Mouse (Mus musculus) testis, adult 2 months (tissue): ENCODE data around the gene Gm21312. TPM values are rescaled to one million over a fixed set of nuclear protein-coding genes. Genes with fewer than 3 reads are reported as not detected.
"Not testable (repeated sequence)": the region's sequence is repeated elsewhere in the genome, so short reads cannot be mapped to it uniquely, and the experiment has no call there.

Source experiments
- H3K27ac ChIP-seq: fragments of 200-500 bp; 2 replicates; pipeline ENCODE4 v1.5.1; 2012; ENCODE audit warnings: low read depth, low read length; ENCODE audit not compliant: control insufficient read depth, insufficient read depth
- H3K27me3 ChIP-seq: fragments of 200-500 bp; 2 replicates; pipeline ENCODE4 v1.6.1; 2012; ENCODE audit warnings: mild to moderate bottlenecking, low read length, moderate library complexity; ENCODE audit not compliant: control insufficient read depth, insufficient read depth
- H3K36me3 ChIP-seq: fragments of 200-500 bp; 2 replicates; pipeline ENCODE4 v1.6.1; 2012; ENCODE audit warnings: mild to moderate bottlenecking, low read length; ENCODE audit not compliant: control insufficient read depth, insufficient read depth
- H3K4me1 ChIP-seq: fragments of 200-500 bp; 2 replicates; pipeline ENCODE4 v1.6.1; 2012; ENCODE audit warnings: low read length; ENCODE audit not compliant: control insufficient read depth, insufficient read depth
- H3K4me3 ChIP-seq: fragments of 200-500 bp; 2 replicates; pipeline ENCODE4 v1.5.1; 2012; ENCODE audit warnings: low read depth, mild to moderate bottlenecking, low read length, moderate library complexity, mixed read lengths; ENCODE audit not compliant: control insufficient read depth
- CTCF ChIP-seq: fragments of 200-500 bp; IDR thresholded peaks from 2 replicates; pipeline ENCODE4 v1.5.1; 2012; ENCODE audit warnings: low read depth, mild to moderate bottlenecking, inconsistent platforms, low read length, moderate library complexity; ENCODE audit not compliant: control insufficient read depth, insufficient read depth, insufficient replicate concordance
- POLR2A ChIP-seq: fragments of 200-500 bp; IDR thresholded peaks from 2 replicates; pipeline ENCODE4 v1.6.1; 2012; ENCODE audit warnings: low read depth, mild to moderate bottlenecking, inconsistent platforms, low read length, moderate library complexity; ENCODE audit not compliant: control insufficient read depth
- polyA plus RNA-seq: library from polyadenylated mRNA; depleted of rRNA; stranded (reverse); fragments of >200 nt; gene quantifications from 2 replicates; pipeline ENCODE4 v1.2.3, GENCODE M21; 2012; rRNA removed

The Gm21312 gene
- not detected in 2 replicates for polyA plus RNA-seq

GRCm38 (mm10) chr10:104176724-104177123 lies at the start of gene Gm21312:
Gm21312 (plus strand) TSS chr10:104177024.
- not testable (repeated sequence) for H3K36me3 ChIP-seq, H3K27ac ChIP-seq, H3K4me3 ChIP-seq, H3K27me3 ChIP-seq, H3K4me1 ChIP-seq

DNA sequence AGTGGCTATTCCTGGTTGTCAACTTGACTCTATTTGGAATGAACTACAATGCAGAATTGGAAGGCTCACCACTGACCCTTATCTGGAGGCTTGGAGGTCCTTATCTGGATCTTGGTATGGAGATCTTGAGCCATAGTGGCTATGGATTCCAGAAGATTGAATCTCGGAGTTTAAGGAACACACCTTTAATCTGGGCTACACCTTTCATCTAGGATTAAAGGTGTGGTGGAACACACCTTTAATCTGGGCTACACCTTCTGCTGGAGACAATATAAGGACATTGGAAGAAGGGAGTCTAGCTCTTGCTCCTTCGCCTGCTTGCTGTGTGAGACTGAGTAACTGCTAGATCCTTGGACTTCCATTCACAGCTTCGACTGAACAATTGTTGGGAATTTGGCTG lies 34.1 kb upstream of the Gm21312 start, which contains the start of gene Gm21293:
TSS of gene Gm21293 (plus strand) at position 301 of the 400 bp plus-strand sequence.
- not testable (repeated sequence) for H3K27ac ChIP-seq, H3K36me3 ChIP-seq, H3K27me3 ChIP-seq, H3K4me3 ChIP-seq, H3K4me1 ChIP-seq

GRCm38 (mm10) chr10:104151197-104151596 lies 25.6 kb upstream of the Gm21312 start, which contains the start of gene Gm6763:
Gm6763 (plus strand) TSS chr10:104151497.
- H3K27me3 ChIP-seq, H3K4me3 ChIP-seq, H3K36me3 ChIP-seq, H3K27ac ChIP-seq, H3K4me1 ChIP-seq: not testable (repeated sequence)

GRCm38 (mm10) chr10:104159706-104160105 lies 17.1 kb upstream of the Gm21312 start, which contains the start of gene Gm8764:
Gm8764 (plus strand) TSS chr10:104160006.
- not testable (repeated sequence) for H3K27me3 ChIP-seq, H3K36me3 ChIP-seq, H3K4me3 ChIP-seq, H3K27ac ChIP-seq, H3K4me1 ChIP-seq

DNA sequence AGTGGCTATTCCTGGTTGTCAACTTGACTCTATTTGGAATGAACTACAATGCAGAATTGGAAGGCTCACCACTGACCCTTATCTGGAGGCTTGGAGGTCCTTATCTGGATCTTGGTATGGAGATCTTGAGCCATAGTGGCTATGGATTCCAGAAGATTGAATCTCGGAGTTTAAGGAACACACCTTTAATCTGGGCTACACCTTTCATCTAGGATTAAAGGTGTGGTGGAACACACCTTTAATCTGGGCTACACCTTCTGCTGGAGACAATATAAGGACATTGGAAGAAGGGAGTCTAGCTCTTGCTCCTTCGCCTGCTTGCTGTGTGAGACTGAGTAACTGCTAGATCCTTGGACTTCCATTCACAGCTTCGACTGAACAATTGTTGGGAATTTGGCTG lies 8.6 kb upstream of the Gm21312 start, which contains the start of gene Gm21304:
TSS of gene Gm21304 (plus strand) at position 301 of the 400 bp plus-strand sequence.
- H3K27ac ChIP-seq, H3K4me1 ChIP-seq, H3K27me3 ChIP-seq, H3K4me3 ChIP-seq, H3K36me3 ChIP-seq: not testable (repeated sequence)

DNA sequence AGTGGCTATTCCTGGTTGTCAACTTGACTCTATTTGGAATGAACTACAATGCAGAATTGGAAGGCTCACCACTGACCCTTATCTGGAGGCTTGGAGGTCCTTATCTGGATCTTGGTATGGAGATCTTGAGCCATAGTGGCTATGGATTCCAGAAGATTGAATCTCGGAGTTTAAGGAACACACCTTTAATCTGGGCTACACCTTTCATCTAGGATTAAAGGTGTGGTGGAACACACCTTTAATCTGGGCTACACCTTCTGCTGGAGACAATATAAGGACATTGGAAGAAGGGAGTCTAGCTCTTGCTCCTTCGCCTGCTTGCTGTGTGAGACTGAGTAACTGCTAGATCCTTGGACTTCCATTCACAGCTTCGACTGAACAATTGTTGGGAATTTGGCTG lies 8.4 kb downstream of the Gm21312 start, which contains the start of gene Gm20765:
TSS of gene Gm20765 (plus strand) at position 301 of the 400 bp plus-strand sequence.
- H3K4me3 ChIP-seq, H3K4me1 ChIP-seq, H3K36me3 ChIP-seq, H3K27me3 ChIP-seq, H3K27ac ChIP-seq: not testable (repeated sequence)

- not testable (repeated sequence) for H3K27me3 ChIP-seq, H3K27ac ChIP-seq, H3K4me3 ChIP-seq, H3K36me3 ChIP-seq, H3K4me1 ChIP-seq
These were observed 16.9 kb downstream of the Gm21312 start, which contains the start of gene Gm4340 for GRCm38 (mm10) chr10:104193742-104194141. Gm4340 (plus strand) TSS chr10:104194042.

DNA sequence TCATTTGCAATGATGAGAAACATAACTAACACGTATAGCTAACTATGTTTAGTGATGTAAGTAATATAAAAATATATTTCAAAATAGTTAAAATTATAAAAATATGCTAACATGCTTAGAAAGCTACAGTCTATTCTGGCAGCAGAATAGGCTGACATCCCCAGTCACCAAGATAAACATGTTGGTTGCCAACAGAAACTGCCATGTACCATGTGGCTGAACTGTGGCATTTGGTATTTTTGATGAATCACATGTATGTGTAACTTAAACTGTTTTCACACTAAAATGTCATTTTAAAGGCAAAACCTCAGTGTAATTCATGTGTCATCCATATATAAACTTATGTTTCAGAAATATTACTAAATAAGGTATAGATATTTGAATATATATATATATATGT lies 32.8 kb downstream of the Gm21312 start:
- H3K4me3 ChIP-seq = no peak overlapping the region
- no peaks in the 10 kb centered on the region for H3K4me1 ChIP-seq
- H3K27ac ChIP-seq = no peak overlapping the region
- H3K27me3 ChIP-seq = no peaks in the 10 kb centered on the region
- TF ChIP-seq POLR2A (no peak), CTCF (no peak)
- H3K36me3 ChIP-seq = no peaks in the 10 kb centered on the region
